Mouse (Mus musculus): ENCODE results near the gene Olfr263.
A peak's percentile ranks its signal among the peaks of the same experiment; 100 is the strongest.

DNA sequence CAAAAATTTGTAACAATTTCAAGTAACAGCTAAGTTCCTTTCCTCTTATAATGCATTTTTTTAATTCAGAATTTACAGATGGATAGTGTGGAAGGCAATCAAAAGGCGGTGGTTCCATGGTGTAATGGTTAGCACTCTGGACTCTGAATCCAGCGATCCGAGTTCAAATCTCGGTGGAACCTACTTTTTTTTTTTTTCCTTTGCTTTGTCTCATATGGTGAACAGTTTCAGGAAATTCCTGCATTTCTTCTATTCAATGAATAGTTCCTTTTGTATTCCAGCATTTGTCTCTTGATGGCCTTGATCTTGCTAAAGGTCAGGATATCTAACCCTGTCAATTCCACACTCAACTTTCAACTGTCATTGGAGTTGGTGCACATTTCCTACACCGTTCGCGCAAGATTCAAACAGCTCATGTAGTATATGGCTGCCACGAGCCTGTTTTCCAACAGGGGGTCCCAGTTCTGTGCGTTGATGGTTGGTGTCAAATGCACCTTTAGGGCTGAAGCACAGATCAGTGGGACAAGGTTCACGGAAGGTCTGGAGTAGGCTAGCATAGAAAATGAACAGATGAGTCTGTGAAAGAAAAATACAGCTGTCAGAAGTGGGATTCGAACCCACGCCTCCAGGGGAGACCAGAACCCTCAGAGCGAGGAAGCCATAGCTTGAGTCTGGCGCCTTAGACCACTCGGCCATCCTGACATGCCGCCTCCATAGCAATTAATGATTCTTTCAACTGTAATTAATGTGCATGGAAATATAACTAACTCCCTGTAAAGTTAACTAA is 43.0 kb downstream of the Olfr263 start:
- 0 out of 2 replicates have a peak, but pooled peaks have one; percentile 21 for TF ChIP-seq EP300 (IDR thresholded peaks at IDR 0.05; ENCODE audit: low read depth)
- TF ChIP-seq CTCF (IDR thresholded peaks at IDR 0.05; ENCODE audit: low read depth) = 0 out of 2 replicates have a peak, but pooled peaks have one; percentile 8
